Mouse (Mus musculus): ENCODE measurements around the gene Cd101.

Gene Cd101

GRCm38 (mm10) chr3:100998904-100999340, 30.4 kb downstream of the Cd101 start:
- DNase-seq: peak; percentile 43 to 72

GRCm38 (mm10) chr3:100997785-100998570, 31.4 kb downstream of the Cd101 start:
- no peak for DNase-seq

- no peak for DNase-seq
Measured at GRCm38 (mm10) chr3:100994252-100994651, 35.1 kb downstream of the Cd101 start.

GRCm38 (mm10) chr3:100993718-100994117, 35.6 kb downstream of the Cd101 start:
- peak in 1 of 2 experiments; percentile 9 for DNase-seq

GRCm38 (mm10) chr3:100993158-100993557, 36.2 kb downstream of the Cd101 start:
- no peak for DNase-seq

GRCm38 (mm10) chr3:100990231-100990630, 39.1 kb downstream of the Cd101 start:
- no peak for DNase-seq

- DNase-seq: no peak
Measured at GRCm38 (mm10) chr3:100989417-100989816, 39.9 kb downstream of the Cd101 start.

- DNase-seq: no peak
Measured at GRCm38 (mm10) chr3:100979290-100979689, 50.1 kb downstream of the Cd101 start.

- DNase-seq: peak in 1 of 2 experiments; percentile 23
Measured at GRCm38 (mm10) chr3:100973906-100974305, 55.5 kb downstream of the Cd101 start.

- DNase-seq: peak; percentile 93 to 96
Measured at GRCm38 (mm10) chr3:100969176-100969917, 60.0 kb downstream of the Cd101 start, which contains the start of gene Ttf2. TSS of gene Ttf2 (minus strand) at chr3:100969663.

- DNase-seq: peak in 1 of 2 experiments; percentile 32
Measured at GRCm38 (mm10) chr3:100963849-100964542, 65.4 kb downstream of the Cd101 start.

GRCm38 (mm10) chr3:100961501-100961900, 67.9 kb downstream of the Cd101 start:
- no peak for DNase-seq

- DNase-seq: no peak
Measured at GRCm38 (mm10) chr3:100961007-100961406, 68.3 kb downstream of the Cd101 start.

- no peak for DNase-seq
Measured at GRCm38 (mm10) chr3:100954616-100955015, 74.7 kb downstream of the Cd101 start.

- no peak for DNase-seq
Measured at GRCm38 (mm10) chr3:100951531-100951930, 77.8 kb downstream of the Cd101 start.

- no peak for DNase-seq
Measured at GRCm38 (mm10) chr3:100947286-100947685, 82.1 kb downstream of the Cd101 start.
